Mouse (Mus musculus): Measurements from ENCODE around the gene Slc16a11. TPM values are rescaled to one million over a fixed set of nuclear protein-coding genes. Genes with fewer than 3 reads are reported as not detected.

Slc16a11 gene
- polyA plus RNA-seq, 1 experiment from 2014 or later: 0.54 TPM

DNA sequence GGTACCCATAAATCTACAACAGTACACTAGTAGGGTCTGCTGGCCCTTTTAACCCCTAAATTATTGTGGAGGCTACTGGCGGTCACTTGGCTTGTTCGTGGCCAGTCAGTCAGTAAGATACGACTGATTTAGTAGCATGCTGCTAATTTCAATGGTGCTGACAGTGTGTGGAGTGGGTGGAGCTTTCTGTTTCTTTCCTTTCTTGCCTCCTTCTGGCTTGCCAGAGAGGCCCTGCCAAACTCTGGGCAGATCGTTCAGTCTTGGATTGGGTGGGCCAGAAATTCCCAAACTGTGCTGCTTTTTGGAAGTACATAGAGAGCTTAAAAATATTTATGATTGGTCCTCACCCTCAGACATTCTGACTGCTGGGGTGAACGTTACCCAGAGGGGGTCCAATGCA is 14.6 kb downstream of the Slc16a11 start:
- H3K9ac ChIP-seq: peak overlapping the region; percentile 20; the same call in 1 of the 2 replicates
- no peaks in the 10 kb centered on the region for H3K9me3 ChIP-seq (replicated peaks)
- H3K4me2 ChIP-seq: peak overlapping the region; percentile 60
- H3K36me3 ChIP-seq: no peaks in the 10 kb centered on the region
- ATAC-seq (replicated peaks; ENCODE audit: insufficient number of reproducible peaks, insufficient read depth, low FRiP score, low read depth): no peak
- peaks cover 60% of the 10 kb centered on the region for H3K27me3 ChIP-seq
- WGBS: 32% methylated on average over 5 of the region's 5 CpGs
- peak overlapping the region; percentile 24; the same call in 1 of the 2 replicates for H3K27ac ChIP-seq
- peaks cover 46% of the 10 kb centered on the region for H3K4me1 ChIP-seq (replicated peaks)
- H3K4me3 ChIP-seq: peak overlapping the region; percentile 49

DNA sequence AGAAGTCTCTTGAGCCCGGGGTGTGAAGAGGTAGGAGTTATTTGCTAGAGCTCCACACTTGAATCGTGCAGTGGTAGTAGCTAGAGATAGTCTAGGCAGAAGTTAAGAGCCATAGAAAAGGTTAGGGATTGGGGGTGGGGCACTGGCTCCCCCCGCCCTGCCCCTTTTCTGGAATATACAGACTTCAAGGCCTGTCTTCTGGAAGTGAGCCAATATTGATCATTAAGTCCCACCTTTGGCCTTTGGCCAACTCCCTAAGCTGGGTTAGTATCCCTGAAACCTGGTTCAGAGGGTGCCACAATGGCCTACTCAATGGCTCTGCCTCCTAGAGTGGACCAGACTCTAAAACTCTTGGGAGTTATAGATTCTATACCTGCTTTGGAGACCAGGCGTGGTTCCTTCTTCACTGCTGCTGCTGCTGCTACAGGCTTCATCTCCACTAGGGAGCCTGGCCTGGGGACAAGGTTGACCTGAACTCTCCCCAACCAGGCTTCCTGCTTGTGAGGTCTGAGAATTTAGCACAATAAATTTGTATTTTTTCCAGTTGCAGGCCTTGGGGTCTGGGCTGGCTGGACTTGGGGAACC is 15.2 kb downstream of the Slc16a11 start:
- H3K27me3 ChIP-seq: peaks cover 60% of the 10 kb centered on the region
- 74% methylated on average over 4 of the region's 4 CpGs for WGBS

DNA sequence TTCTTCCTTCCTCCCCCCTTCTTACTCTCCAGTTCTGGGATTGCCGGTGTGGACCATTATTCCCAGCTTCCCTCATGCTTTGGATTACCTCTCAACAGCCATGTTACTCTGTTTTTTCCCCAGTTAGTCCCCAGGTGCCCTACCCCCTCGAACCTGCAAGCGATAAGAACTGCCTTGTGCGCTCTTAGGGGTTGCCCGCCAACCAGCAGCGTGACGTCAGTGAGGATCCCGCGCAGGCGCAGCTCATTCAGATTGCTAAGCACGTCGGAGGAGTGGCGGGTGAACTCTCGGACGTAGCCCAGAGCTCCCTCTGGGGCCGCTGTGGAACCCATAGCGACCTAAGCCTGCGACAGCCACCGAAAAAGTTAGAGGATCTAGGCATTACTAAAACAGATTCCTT is 16.3 kb downstream of the Slc16a11 start:
- peak overlapping the region; percentile 54 for H3K9ac ChIP-seq
- peak overlapping the region; percentile 49 for H3K4me3 ChIP-seq
- peaks cover 53% of the 10 kb centered on the region for H3K4me1 ChIP-seq (replicated peaks)
- no peaks in the 10 kb centered on the region for H3K36me3 ChIP-seq
- peak overlapping the region; percentile 86 for H3K27ac ChIP-seq
- ATAC-seq (replicated peaks; ENCODE audit: insufficient number of reproducible peaks, insufficient read depth, low FRiP score, low read depth): peak; percentile 37; the same call in 1 of the 2 replicates
- 1% methylated on average over 19 of the region's 19 CpGs for WGBS
- H3K4me2 ChIP-seq: peak overlapping the region; percentile 60
- peaks cover 56% of the 10 kb centered on the region for H3K27me3 ChIP-seq
- no peaks in the 10 kb centered on the region for H3K9me3 ChIP-seq (replicated peaks)

More for the DNA sequence above, 15.2 kb downstream of the Slc16a11 start:
- H3K4me1 ChIP-seq (replicated peaks): peaks cover 47% of the 10 kb centered on the region
- 0 out of 2 replicates have a peak overlapping the region, but pooled peaks have one; percentile 86 for H3K27ac ChIP-seq
- H3K9ac ChIP-seq: peak overlapping the region; percentile 54; the same call in 1 of the 2 replicates
- no peaks in the 10 kb centered on the region for H3K36me3 ChIP-seq
- H3K4me2 ChIP-seq: peak overlapping the region; percentile 60
- peak overlapping the region; percentile 49 for H3K4me3 ChIP-seq
- no peaks in the 10 kb centered on the region for H3K9me3 ChIP-seq (replicated peaks)
- no peak for ATAC-seq (replicated peaks; ENCODE audit: insufficient number of reproducible peaks, insufficient read depth, low FRiP score, low read depth)

DNA sequence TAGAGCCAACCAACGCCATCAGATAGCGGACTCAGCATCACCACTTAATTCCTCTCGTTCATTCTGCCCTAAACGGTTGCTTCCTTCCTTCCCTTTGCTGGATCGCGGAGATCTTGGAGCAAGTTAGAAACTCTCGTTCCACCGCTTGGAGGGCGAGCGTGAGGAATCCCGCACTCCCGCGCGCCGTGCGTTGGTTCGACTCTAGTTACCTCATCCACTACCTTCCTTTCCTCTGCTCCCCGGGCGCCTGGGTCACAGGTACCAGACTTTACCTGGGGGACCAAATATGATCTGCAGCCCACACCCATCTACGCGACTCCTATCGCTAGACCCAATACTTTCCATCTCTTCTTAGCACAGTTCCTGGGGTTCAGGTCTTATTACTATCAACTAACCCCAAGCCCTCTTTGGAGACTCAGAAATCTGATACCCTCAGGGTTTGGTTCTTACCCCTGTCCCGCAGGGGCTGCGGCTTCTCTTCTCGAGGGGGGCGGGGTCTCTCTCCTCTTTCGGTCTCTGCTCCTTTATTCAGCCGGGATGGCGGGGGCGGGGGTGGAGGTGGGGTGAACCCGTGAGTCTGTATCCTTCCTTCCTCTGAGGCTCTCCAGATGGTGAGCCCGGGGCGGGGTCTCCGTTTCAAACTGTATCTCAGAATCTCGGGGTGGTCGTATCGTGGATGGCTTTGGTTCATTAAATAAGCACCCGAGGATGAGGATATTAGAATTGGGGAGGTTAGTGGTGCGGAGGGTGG is 16.9 kb downstream of the Slc16a11 start, which contains the start of gene Bcl6b:
Gene Bcl6b, minus strand, starts transcription at position 539 of the 751 bp plus-strand sequence.
- Histone ChIP-seq H3K4me1 (replicated peaks) (peaks cover 58% of the 10 kb centered on the region), H3K9ac (peak within 1 kb of the TSS; percentile 54), H3K4me3 (peak within 1 kb of the TSS; percentile 49), H3K27ac (peak within 1 kb of the TSS; percentile 86), H3K36me3 (no peaks in the 10 kb centered on the region), H3K4me2 (peak within 1 kb of the TSS; percentile 60), H3K9me3 (replicated peaks) (no peaks in the 10 kb centered on the region), H3K27me3 (peaks cover 53% of the 10 kb centered on the region)
- 2% methylated on average over 39 of the region's 39 CpGs for WGBS
- ATAC-seq (replicated peaks; ENCODE audit: insufficient number of reproducible peaks, insufficient read depth, low FRiP score, low read depth): no peak; the same call in 1 of the 2 replicates

DNA sequence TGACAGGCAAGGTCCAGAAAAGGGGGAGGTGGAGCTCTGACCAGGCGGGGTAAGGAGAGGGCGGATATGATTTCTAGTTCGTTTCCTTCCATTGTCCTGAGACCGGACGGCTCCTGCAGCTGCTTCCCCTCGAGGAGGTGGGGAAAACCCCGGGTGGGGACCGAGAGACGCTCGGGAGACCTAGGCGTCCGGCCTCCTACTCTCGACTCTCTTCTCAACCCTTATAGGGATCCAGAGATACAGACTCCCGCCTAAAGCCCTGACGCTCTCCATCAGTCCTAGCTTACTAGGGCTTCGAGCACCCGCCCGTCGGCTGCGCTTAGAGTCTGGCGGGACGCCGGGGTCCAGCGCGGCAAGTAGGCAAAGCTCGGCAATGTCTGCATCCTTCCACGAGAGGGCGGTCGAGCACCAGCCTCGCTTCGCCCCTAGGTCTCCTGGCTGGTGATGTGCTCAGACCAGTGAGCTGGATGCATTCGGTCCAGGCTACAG is 17.7 kb downstream of the Slc16a11 start:
- Histone ChIP-seq H3K4me1 (replicated peaks) (peaks cover 58% of the 10 kb centered on the region), H3K27ac (peak overlapping the region; percentile 86), H3K9ac (peak overlapping the region; percentile 18; the same call in 1 of the 2 replicates), H3K27me3 (peaks cover 49% of the 10 kb centered on the region), H3K4me3 (peak overlapping the region; percentile 49), H3K36me3 (peaks cover 7% of the 10 kb centered on the region; the same call in 1 of the 2 replicates), H3K4me2 (peak overlapping the region; percentile 60), H3K9me3 (replicated peaks) (no peaks in the 10 kb centered on the region)
- ATAC-seq (replicated peaks; ENCODE audit: insufficient number of reproducible peaks, insufficient read depth, low FRiP score, low read depth): peak; percentile 72
- under 1% methylated on average over 32 of the region's 32 CpGs for WGBS

DNA sequence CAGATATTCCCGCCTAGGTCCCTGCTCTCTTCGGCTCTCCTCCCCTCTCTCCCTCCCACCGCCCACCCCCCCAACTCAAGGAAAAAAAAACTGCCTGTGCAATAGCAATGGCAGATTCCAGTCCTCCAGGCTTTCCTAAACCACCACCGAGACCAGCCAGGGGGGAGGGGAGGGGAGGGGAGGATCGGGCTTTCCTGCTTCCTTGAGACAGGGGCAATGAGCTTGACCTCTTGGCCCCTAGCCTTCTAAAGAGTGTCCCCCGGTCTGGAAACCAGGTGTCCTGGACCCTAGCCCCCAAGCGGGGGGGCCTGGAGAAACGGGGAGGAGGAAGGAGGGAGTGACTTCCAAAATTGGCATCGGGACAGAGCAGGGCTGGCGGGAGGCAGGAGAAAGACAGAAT is 20.0 kb downstream of the Slc16a11 start:
- no peaks in the 10 kb centered on the region for H3K9me3 ChIP-seq (replicated peaks)
- H3K36me3 ChIP-seq: peaks cover 13% of the 10 kb centered on the region; the same call in 1 of the 2 replicates
- peaks cover 54% of the 10 kb centered on the region for H3K4me1 ChIP-seq (replicated peaks)
- H3K9ac ChIP-seq: peak overlapping the region; percentile 49
- peak overlapping the region; percentile 54 for H3K4me3 ChIP-seq
- WGBS: 3% methylated on average over 9 of the region's 10 CpGs
- no peak for ATAC-seq (replicated peaks; ENCODE audit: insufficient number of reproducible peaks, insufficient read depth, low FRiP score, low read depth)
- peak overlapping the region; percentile 60; the same call in 1 of the 2 replicates for H3K27ac ChIP-seq
- H3K4me2 ChIP-seq: peak overlapping the region; percentile 67
- H3K27me3 ChIP-seq: peaks cover 27% of the 10 kb centered on the region

DNA sequence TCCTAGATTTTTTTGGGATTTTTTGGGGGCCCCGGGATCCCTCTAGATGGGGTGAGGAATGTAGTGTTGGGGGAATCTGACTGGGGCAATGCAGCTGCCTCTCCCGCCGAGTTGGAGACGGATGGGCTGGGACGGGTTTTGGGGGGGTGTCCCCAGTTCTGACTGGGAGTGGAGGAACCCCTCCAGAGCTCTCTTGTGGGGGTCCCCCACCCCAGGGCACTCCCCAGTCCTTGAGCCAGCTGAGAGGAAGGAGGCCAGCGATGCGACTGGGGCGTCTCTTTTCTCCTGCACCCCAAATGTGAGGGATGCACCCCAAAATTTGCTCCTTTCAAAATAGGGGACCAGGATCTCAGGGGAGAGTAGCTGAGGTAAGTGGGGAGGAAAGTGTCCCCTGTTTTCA is 20.5 kb downstream of the Slc16a11 start:
- peak overlapping the region; percentile 60; the same call in 1 of the 2 replicates for H3K27ac ChIP-seq
- H3K36me3 ChIP-seq: peaks cover 13% of the 10 kb centered on the region; the same call in 1 of the 2 replicates
- peak overlapping the region; percentile 67 for H3K4me2 ChIP-seq
- peaks cover 22% of the 10 kb centered on the region for H3K27me3 ChIP-seq
- no peaks in the 10 kb centered on the region for H3K9me3 ChIP-seq (replicated peaks)
- no peak for ATAC-seq (replicated peaks; ENCODE audit: insufficient number of reproducible peaks, insufficient read depth, low FRiP score, low read depth)
- peak overlapping the region; percentile 54 for H3K4me3 ChIP-seq
- peaks cover 49% of the 10 kb centered on the region for H3K4me1 ChIP-seq (replicated peaks)
- peak overlapping the region; percentile 49 for H3K9ac ChIP-seq
- WGBS: 35% methylated on average over 8 of the region's 8 CpGs

DNA sequence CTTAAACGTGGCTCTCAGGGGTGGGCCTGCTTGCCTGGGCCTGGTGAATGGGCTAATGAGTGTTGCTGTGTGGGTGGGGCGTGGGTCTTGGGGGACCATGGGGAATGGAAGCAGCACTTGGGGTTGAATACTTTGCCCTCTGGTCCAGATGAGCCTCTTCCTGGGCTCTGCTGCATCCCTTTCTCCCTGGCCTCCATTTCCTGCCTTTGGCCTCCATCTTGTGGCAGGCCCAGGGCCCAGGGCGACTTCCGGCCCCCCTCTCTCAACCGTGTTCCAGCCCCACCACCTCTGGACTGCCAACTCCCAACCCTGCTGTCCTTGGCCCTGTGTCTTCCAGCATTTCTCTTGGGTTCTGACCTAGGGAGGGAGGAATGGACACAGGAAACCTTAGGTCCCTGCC is 21.5 kb downstream of the Slc16a11 start:
- peaks cover 13% of the 10 kb centered on the region for H3K27me3 ChIP-seq
- no peaks in the 10 kb centered on the region for H3K9me3 ChIP-seq (replicated peaks)
- H3K9ac ChIP-seq: no peak overlapping the region
- no peak for ATAC-seq (replicated peaks; ENCODE audit: insufficient number of reproducible peaks, insufficient read depth, low FRiP score, low read depth)
- peaks cover 13% of the 10 kb centered on the region; the same call in 1 of the 2 replicates for H3K36me3 ChIP-seq
- H3K4me2 ChIP-seq: no peak overlapping the region
- WGBS: 67% methylated on average over 5 of the region's 5 CpGs
- peak overlapping the region; percentile 22; the same call in 1 of the 2 replicates for H3K27ac ChIP-seq
- H3K4me1 ChIP-seq (replicated peaks): peaks cover 50% of the 10 kb centered on the region
- H3K4me3 ChIP-seq: no peak overlapping the region

DNA sequence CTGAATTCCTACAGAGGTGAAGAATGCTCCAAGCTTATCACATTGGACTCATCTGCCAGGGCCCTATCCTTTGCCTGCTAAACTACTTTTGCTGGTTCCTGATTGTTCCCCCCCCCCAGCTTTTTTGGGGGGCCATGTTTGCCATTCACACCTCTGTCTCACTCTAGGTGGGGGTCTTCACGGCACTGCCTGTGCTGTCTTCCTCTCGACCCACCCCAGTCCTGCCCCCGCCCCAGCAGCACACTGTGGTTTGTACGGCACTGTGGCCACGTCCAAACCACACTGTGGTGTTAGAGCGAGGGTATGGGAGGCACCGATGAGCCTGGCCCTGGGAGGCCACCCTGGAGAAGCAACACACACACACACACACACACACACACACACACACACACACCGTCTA is 21.9 kb downstream of the Slc16a11 start:
- 76% methylated on average over 8 of the region's 8 CpGs for WGBS
- H3K9ac ChIP-seq: no peak overlapping the region
- H3K27me3 ChIP-seq: peaks cover 9% of the 10 kb centered on the region
- H3K36me3 ChIP-seq: peaks cover 13% of the 10 kb centered on the region; the same call in 1 of the 2 replicates
- no peak overlapping the region for H3K4me2 ChIP-seq
- no peaks in the 10 kb centered on the region for H3K9me3 ChIP-seq (replicated peaks)
- H3K4me3 ChIP-seq: no peak overlapping the region
- H3K27ac ChIP-seq: peak overlapping the region; percentile 22; the same call in 1 of the 2 replicates
- no peak for ATAC-seq (replicated peaks; ENCODE audit: insufficient number of reproducible peaks, insufficient read depth, low FRiP score, low read depth)
- peaks cover 46% of the 10 kb centered on the region for H3K4me1 ChIP-seq (replicated peaks)

DNA sequence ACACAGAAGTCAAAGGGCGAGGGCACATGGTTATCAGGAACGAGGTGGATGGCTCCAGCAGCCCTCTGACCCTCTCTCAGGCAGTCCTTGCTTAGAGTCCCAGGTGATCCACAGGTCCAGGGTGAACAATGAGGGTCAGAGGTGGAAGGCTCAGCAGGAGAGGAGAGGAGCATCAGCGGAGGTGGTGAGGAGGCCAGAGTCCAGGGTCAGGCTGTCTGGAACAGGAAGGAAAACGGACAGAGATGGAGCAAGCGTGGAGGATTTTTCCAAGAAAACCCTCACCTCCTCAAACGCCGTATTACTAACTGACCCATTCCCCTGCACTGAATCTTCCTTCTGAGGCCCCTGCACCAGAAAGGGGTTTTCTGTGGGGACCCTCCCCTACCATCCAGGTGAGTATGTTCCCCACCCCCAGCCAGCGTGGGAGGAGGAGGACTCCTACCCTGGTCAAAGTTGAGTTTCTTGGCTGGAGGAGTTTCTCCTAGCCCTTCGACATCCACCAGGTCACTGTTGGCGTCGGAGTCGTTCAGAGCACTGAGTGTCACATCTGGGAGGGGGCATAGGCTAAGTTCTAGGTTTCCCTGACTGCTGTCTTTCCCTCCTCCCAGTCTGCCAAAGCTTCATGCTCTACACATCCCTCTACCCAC is 22.8 kb downstream of the Slc16a11 start:
- no peak for ATAC-seq (replicated peaks; ENCODE audit: insufficient number of reproducible peaks, insufficient read depth, low FRiP score, low read depth)
- Histone ChIP-seq H3K9ac (no peak overlapping the region), H3K4me2 (no peak overlapping the region), H3K9me3 (replicated peaks) (no peaks in the 10 kb centered on the region), H3K27ac (no peak overlapping the region), H3K4me3 (no peak overlapping the region), H3K27me3 (no peaks in the 10 kb centered on the region), H3K4me1 (replicated peaks) (peaks cover 40% of the 10 kb centered on the region), H3K36me3 (peaks cover 13% of the 10 kb centered on the region; the same call in 1 of the 2 replicates)
- WGBS: 91% methylated on average over 12 of the region's 12 CpGs

DNA sequence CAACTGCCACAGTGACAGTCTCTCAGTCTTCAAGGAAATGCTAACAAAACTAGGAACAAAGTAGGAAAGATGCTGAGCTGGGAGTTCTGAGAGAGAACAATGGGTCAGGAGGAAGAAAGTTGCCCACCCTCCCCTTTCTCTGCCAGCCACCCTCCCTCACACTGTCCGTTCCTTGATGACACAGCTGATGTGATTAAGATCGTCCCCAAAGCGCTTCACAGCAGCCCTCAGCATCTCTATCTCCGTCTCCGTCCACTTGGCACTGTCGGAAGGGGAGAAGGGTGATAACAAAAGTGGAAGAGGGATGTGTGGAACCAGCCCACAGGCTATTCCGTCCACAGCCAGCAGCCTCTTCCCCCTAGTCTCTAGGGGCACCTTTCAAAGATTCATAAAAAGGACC is 24.2 kb downstream of the Slc16a11 start:
- H3K4me1 ChIP-seq (replicated peaks): peaks cover 43% of the 10 kb centered on the region
- peak overlapping the region; percentile 93 for H3K27ac ChIP-seq
- 19% methylated on average over 7 of the region's 7 CpGs for WGBS
- peak overlapping the region; percentile 78 for H3K9ac ChIP-seq
- peak overlapping the region; percentile 90 for H3K4me2 ChIP-seq
- H3K4me3 ChIP-seq: peak overlapping the region; percentile 93
- H3K36me3 ChIP-seq: peaks cover 13% of the 10 kb centered on the region; the same call in 1 of the 2 replicates
- H3K27me3 ChIP-seq: no peaks in the 10 kb centered on the region
- no peaks in the 10 kb centered on the region for H3K9me3 ChIP-seq (replicated peaks)
- no peak for ATAC-seq (replicated peaks; ENCODE audit: insufficient number of reproducible peaks, insufficient read depth, low FRiP score, low read depth)

Measured in heart, embryonic 15.5 days (tissue).